Mouse (Mus musculus): ENCODE measurements around the gene Eaf2. TPM values are rescaled to one million over a fixed set of nuclear protein-coding genes. Genes with fewer than 3 reads are reported as not detected.

The Eaf2 gene
- 1 to 10 TPM; 2.0 to 2.8 TPM for total RNA-seq (2021)
- long read RNA-seq, experiment 1, partial matches to known transcripts, result 1 of 1 reads
- long read RNA-seq, experiment 1, other reads (novel, unspliced or antisense), result 0 of 1 reads
- long read RNA-seq, experiment 2, partial matches to known transcripts, result 0 of 2 reads
- long read RNA-seq, experiment 2, other reads (novel, unspliced or antisense), result 1 of 2 reads

GRCm38 (mm10) chr16:36874583-36875275 is at the start of gene Eaf2, which contains the start of gene Golgb1:
TSS of gene Eaf2 (minus strand) at chr16:36875003.
TSS of gene Golgb1 (plus strand) at chr16:36875140.
- peak; percentile 83 for DNase-seq (ENCODE audit: low spot score in 2 of 2)

GRCm38 (mm10) chr16:36924312-36924711 is 49.5 kb upstream of the Eaf2 start:
- no peak for DNase-seq (ENCODE audit: low spot score in 2 of 2)

- no peak for DNase-seq (ENCODE audit: low spot score in 2 of 2)
Observed at GRCm38 (mm10) chr16:36921980-36922379, 47.2 kb upstream of the Eaf2 start.

GRCm38 (mm10) chr16:36921067-36921613 is 46.3 kb upstream of the Eaf2 start:
- no peak for DNase-seq (ENCODE audit: low spot score in 2 of 2)

GRCm38 (mm10) chr16:36920410-36920809 is 45.6 kb upstream of the Eaf2 start:
- DNase-seq (ENCODE audit: low spot score in 2 of 2), result no peak

GRCm38 (mm10) chr16:36918505-36918904 is 43.7 kb upstream of the Eaf2 start:
- no peak for DNase-seq (ENCODE audit: low spot score in 2 of 2)

- no peak for DNase-seq (ENCODE audit: low spot score in 2 of 2)
Observed at GRCm38 (mm10) chr16:36914195-36914594, 39.4 kb upstream of the Eaf2 start.

- DNase-seq (ENCODE audit: low spot score in 2 of 2), result no peak
Observed at GRCm38 (mm10) chr16:36912311-36912710, 37.5 kb upstream of the Eaf2 start.

- no peak for DNase-seq (ENCODE audit: low spot score in 2 of 2)
Observed at GRCm38 (mm10) chr16:36911909-36912308, 37.1 kb upstream of the Eaf2 start.

- DNase-seq (ENCODE audit: low spot score in 2 of 2), result no peak
Observed at GRCm38 (mm10) chr16:36903156-36903555, 28.4 kb upstream of the Eaf2 start.

GRCm38 (mm10) chr16:36896712-36897111 is 21.9 kb upstream of the Eaf2 start:
- DNase-seq (ENCODE audit: low spot score in 2 of 2), result no peak

- no peak for DNase-seq (ENCODE audit: low spot score in 2 of 2)
Observed at GRCm38 (mm10) chr16:36893317-36893716, 18.5 kb upstream of the Eaf2 start.

GRCm38 (mm10) chr16:36891415-36891814 is 16.6 kb upstream of the Eaf2 start:
- no peak for DNase-seq (ENCODE audit: low spot score in 2 of 2)

GRCm38 (mm10) chr16:36890559-36890958 is 15.8 kb upstream of the Eaf2 start:
- DNase-seq (ENCODE audit: low spot score in 2 of 2), result no peak

- DNase-seq (ENCODE audit: low spot score in 2 of 2), result no peak
Observed at GRCm38 (mm10) chr16:36887546-36887945, 12.7 kb upstream of the Eaf2 start.

GRCm38 (mm10) chr16:36885912-36886311 is 11.1 kb upstream of the Eaf2 start:
- DNase-seq (ENCODE audit: low spot score in 2 of 2), result no peak

- no peak for DNase-seq (ENCODE audit: low spot score in 2 of 2)
Observed at GRCm38 (mm10) chr16:36884881-36885280, 10.1 kb upstream of the Eaf2 start.

- no peak for DNase-seq (ENCODE audit: low spot score in 2 of 2)
Observed at GRCm38 (mm10) chr16:36882737-36883343, 8.0 kb upstream of the Eaf2 start.

GRCm38 (mm10) chr16:36877316-36877715 is 2.5 kb upstream of the Eaf2 start:
- DNase-seq (ENCODE audit: low spot score in 2 of 2), result no peak

- peak in 1 of 2 experiments; percentile 58 for DNase-seq (ENCODE audit: low spot score in 2 of 2)
Observed at GRCm38 (mm10) chr16:36875276-36875851, 561 bp upstream of the Eaf2 start.

GRCm38 (mm10) chr16:36869442-36869841 is 5.4 kb downstream of the Eaf2 start:
- no peak for DNase-seq (ENCODE audit: low spot score in 2 of 2)

GRCm38 (mm10) chr16:36863585-36863984 is 11.2 kb downstream of the Eaf2 start:
- DNase-seq (ENCODE audit: low spot score in 2 of 2), result no peak
